Mouse (Mus musculus): Measurements from ENCODE around the gene Sidt1. TPM values are rescaled to one million over a fixed set of nuclear protein-coding genes. Genes with fewer than 3 reads are reported as not detected.

Sidt1 gene
- total and polyA plus RNA-seq, 3 experiments = not detected

GRCm38 (mm10) chr16:44204331-44204730, 128.7 kb downstream of the Sidt1 start:
- TF ChIP-seq UBTF (IDR thresholded peaks at IDR 0.05; ENCODE audit: borderline replicate concordance, insufficient read depth, low read depth, low read length) = no peak
- no peak for TF ChIP-seq POLR2AphosphoS5 (IDR thresholded peaks at IDR 0.05; ENCODE audit: borderline replicate concordance, low read depth, low read length)
- no peak for TF ChIP-seq MEF2A (IDR thresholded peaks at IDR 0.05; ENCODE audit: extremely low read depth, insufficient replicate concordance, low read depth, low read length, poor library complexity, severe bottlenecking)
- TF ChIP-seq USF1 (IDR thresholded peaks at IDR 0.05; ENCODE audit: low read depth, low read length) = no peak
- TF ChIP-seq GATA1 (IDR thresholded peaks at IDR 0.05; ENCODE audit: low read depth, low read length) = no peak
- no peak for TF ChIP-seq RAD21 (IDR thresholded peaks at IDR 0.05; ENCODE audit: low read depth, low read length)
- no peak for TF ChIP-seq TCF12 (IDR thresholded peaks at IDR 0.05; ENCODE audit: low read depth, low read length)
- TF ChIP-seq POLR2AphosphoS2 (IDR thresholded peaks at IDR 0.05; ENCODE audit: low read length) = no peak
- TF ChIP-seq ZKSCAN1 (IDR thresholded peaks at IDR 0.05; ENCODE audit: low read depth, low read length) = no peak
- TF ChIP-seq HCFC1 (IDR thresholded peaks at IDR 0.05; ENCODE audit: low read depth, low read length) = no peak
- TF ChIP-seq NELFE (IDR thresholded peaks at IDR 0.05; ENCODE audit: low read depth, low read length) = no peak
- TF ChIP-seq NRF1 (IDR thresholded peaks at IDR 0.05; ENCODE audit: insufficient read depth, low read depth, low read length, poor library complexity, severe bottlenecking) = no peak
- TF ChIP-seq JUND (IDR thresholded peaks at IDR 0.05; ENCODE audit: low read depth, low read length) = no peak
- Histone ChIP-seq H3K4me3 (ENCODE audit: control insufficient read depth in 1 of 2, insufficient read depth in 1 of 2, low read depth in 2 of 2, low read length in 2 of 2) (no peak overlapping the region), H3K79me2 (ENCODE audit: control insufficient read depth, insufficient read depth, low read length, poor library complexity) (no peaks in the 10 kb centered on the region), H3K9ac (ENCODE audit: control insufficient read depth, low read depth, low read length, poor library complexity, severe bottlenecking) (no peak overlapping the region), H3K4me1 (ENCODE audit: control insufficient read depth in 1 of 2, insufficient read depth in 2 of 2, low read length in 2 of 2) (no peaks in the 10 kb centered on the region), H3K27me3 (ENCODE audit: control insufficient read depth in 1 of 2, insufficient read depth in 2 of 2, low read length in 2 of 2) (no peaks in the 10 kb centered on the region), H3K27ac (ENCODE audit: control insufficient read depth, low read depth, low read length) (no peak overlapping the region), H3K9me3 (replicated peaks; ENCODE audit: insufficient read depth, low read length) (no peaks in the 10 kb centered on the region), H3K36me3 (ENCODE audit: control insufficient read depth in 1 of 2, insufficient read depth in 2 of 2, low read length in 2 of 2) (peaks cover 0 to 5% of the 10 kb centered on the region in 2 experiments; a peak in 2 of 4 replicates)
- no peak for DNase-seq (ENCODE audit: low read depth, low spot score)

DNA sequence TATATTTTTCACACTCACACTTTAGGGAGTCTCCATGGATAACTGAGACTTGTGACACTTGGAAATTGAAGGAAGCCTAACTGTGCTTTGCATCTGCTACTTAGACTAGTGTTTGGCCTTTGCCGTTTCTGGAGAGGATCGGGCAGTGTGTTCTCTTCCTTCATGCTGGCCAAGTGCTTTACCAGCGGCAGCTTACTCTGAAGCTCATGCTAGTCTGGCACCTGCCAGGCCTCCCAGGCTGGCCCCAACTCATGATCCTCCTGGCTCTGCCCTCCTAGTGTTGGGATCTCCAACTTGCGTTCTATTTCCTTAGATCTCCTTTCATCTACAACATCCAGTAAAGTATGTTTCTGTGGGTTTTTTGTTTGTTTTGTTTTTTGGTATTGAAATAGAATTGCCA, 132.8 kb downstream of the Sidt1 start:
- H3K9ac ChIP-seq (ENCODE audit: control insufficient read depth, low read depth, low read length, poor library complexity, severe bottlenecking) = no peak overlapping the region
- H3K36me3 ChIP-seq (ENCODE audit: control insufficient read depth in 1 of 2, insufficient read depth in 2 of 2, low read length in 2 of 2) = peaks cover 0 to 1% of the 10 kb centered on the region in 2 experiments; a peak in 1 of 4 replicates
- H3K79me2 ChIP-seq (ENCODE audit: control insufficient read depth, insufficient read depth, low read length, poor library complexity) = no peaks in the 10 kb centered on the region
- TF ChIP-seq SMC3 (IDR thresholded peaks at IDR 0.05; ENCODE audit: low read depth, low read length) (no peak), MYC (IDR thresholded peaks at IDR 0.05; ENCODE audit: low read depth, low read length) (no peak), GABPA (IDR thresholded peaks at IDR 0.05; ENCODE audit: low read depth, low read length) (no peak), KAT2A (conservative IDR thresholded peaks at IDR 0.05; ENCODE audit: low read depth, low read length) (no peak), NELFE (IDR thresholded peaks at IDR 0.05; ENCODE audit: low read depth, low read length) (no peak), TBP (IDR thresholded peaks at IDR 0.05; ENCODE audit: low read depth, low read length) (no peak)
- H3K4me1 ChIP-seq (ENCODE audit: control insufficient read depth in 1 of 2, insufficient read depth in 2 of 2, low read length in 2 of 2) = no peaks in the 10 kb centered on the region
- H3K4me3 ChIP-seq (ENCODE audit: control insufficient read depth in 1 of 2, insufficient read depth in 1 of 2, low read depth in 2 of 2, low read length in 2 of 2) = no peak overlapping the region
- H3K9me3 ChIP-seq (replicated peaks; ENCODE audit: insufficient read depth, low read length) = no peaks in the 10 kb centered on the region
- H3K27ac ChIP-seq (ENCODE audit: control insufficient read depth, low read depth, low read length) = no peak overlapping the region
- no peak for DNase-seq (ENCODE audit: low read depth, low spot score)
- no peaks in the 10 kb centered on the region for H3K27me3 ChIP-seq (ENCODE audit: control insufficient read depth in 1 of 2, insufficient read depth in 2 of 2, low read length in 2 of 2)
